Mouse (Mus musculus) neural tube, embryonic 15.5 days (tissue): Measurements from ENCODE around the gene Nexn. TPM values are rescaled to one million over a fixed set of nuclear protein-coding genes. Genes with fewer than 3 reads are reported as not detected.
A peak's percentile ranks its signal among the peaks of the same experiment; 100 is the strongest.
"Not testable (repeated sequence)": the region's sequence is repeated elsewhere in the genome, so short reads cannot be mapped to it uniquely, and the experiment has no call there.

ENCODE experiments used
- ATAC-seq: fragments of 200-750 bp; cut with Nextera tagmentation; 2 replicates; pipeline ENCODE4 v1.8.0; 2017; ENCODE audit warnings: mild to moderate bottlenecking, moderate TSS enrichment, moderate library complexity; ENCODE audit not compliant: low FRiP score
- H3K27ac ChIP-seq: fragments of 300-500 bp; sonication (generic); replicated peaks from 2 replicates; pipeline ENCODE4 v1.5.1; 2015; ENCODE audit warnings: mild to moderate bottlenecking, inconsistent platforms
- H3K27me3 ChIP-seq: fragments of 300-500 bp; sonication (generic); replicated peaks from 2 replicates; pipeline ENCODE4 v1.6.1; 2015; ENCODE audit warnings: inconsistent platforms
- H3K36me3 ChIP-seq: fragments of 300-500 bp; sonication (generic); 2 replicates; pipeline ENCODE4 v1.6.1; 2015; ENCODE audit warnings: inconsistent platforms
- H3K4me1 ChIP-seq: fragments of 300-500 bp; sonication (generic); 2 replicates; pipeline ENCODE4 v1.6.1; 2015; ENCODE audit warnings: inconsistent platforms
- H3K4me2 ChIP-seq: fragments of 300-500 bp; sonication (generic); 2 replicates; pipeline ENCODE4 v1.6.1; 2015; ENCODE audit warnings: inconsistent platforms, mild to moderate bottlenecking, moderate library complexity
- H3K4me3 ChIP-seq: fragments of 300-500 bp; sonication (generic); replicated peaks from 2 replicates; pipeline ENCODE4 v1.5.1; 2015; ENCODE audit warnings: mild to moderate bottlenecking, inconsistent platforms
- H3K9ac ChIP-seq: fragments of 300-500 bp; sonication (generic); replicated peaks from 2 replicates; pipeline ENCODE4 v1.6.1; 2015; ENCODE audit warnings: mild to moderate bottlenecking, inconsistent platforms
- H3K9me3 ChIP-seq: fragments of 300-500 bp; sonication (generic); replicated peaks from 2 replicates; pipeline ENCODE4 v1.6.1; 2016; ENCODE audit warnings: inconsistent platforms
- WGBS: fragments of 180-500 bp; shearing (Covaris S2); methylation state at CpG from one replicate; pipeline ENCODE4 v1.1.7; 2015; ENCODE audit warnings: mixed read lengths; 5-methylcytosine and 5-hydroxymethylcytosine counted together
- polyA plus RNA-seq: library from polyadenylated mRNA; unstranded; fragments of >200 nt; fragmentation: Nextera tagmentation; extraction: Ambion mirVana; gene quantifications from 2 replicates; pipeline ENCODE4 v1.2.1, GENCODE M21; 2015

Gene Nexn
- polyA plus RNA-seq, 1 experiment from 2014 or later = 2.4 TPM

DNA sequence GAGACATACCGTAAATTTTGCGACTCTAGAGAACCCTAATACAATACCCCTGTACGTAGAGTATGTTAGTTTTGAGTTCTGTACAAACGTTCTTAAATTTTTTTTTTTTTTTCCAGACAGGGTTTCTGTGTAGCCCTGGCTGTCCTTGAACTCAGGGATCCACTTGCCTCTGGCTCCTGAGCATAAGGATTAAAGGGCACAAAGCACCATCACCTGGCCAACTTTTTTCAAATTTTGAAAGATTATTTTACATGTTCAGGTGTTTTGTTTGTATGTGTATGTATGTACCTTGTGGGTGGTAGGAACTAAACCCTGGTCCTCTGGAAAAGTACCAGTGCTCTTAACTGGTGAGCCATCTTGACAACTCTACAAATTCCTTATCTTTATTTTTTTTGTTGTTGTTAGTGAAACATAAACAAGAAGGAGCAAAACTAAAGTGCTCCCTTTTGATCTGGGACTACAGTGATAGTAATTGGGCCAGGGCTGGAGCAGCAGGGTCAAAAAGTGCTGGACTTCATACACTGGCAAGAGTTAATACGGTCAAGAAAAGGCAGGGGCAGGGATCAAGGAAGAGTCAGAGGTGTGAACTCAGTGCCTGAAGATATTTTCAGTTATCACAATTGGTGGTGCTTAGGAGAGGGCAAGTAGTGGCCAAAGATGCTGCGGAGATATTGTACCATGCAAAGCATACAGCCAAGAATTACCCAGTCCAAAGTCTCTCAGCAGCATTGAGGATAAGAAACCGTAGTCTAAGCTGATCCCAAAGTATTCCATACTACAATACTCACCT is 57.9 kb downstream of the Nexn start:
- Histone ChIP-seq H3K36me3 (no peaks in the 10 kb centered on the region), H3K9ac (no peak overlapping the region), H3K27me3 (no peaks in the 10 kb centered on the region), H3K27ac (no peak overlapping the region; the same call in 1 of the 2 replicates), H3K9me3 (no peaks in the 10 kb centered on the region), H3K4me1 (peaks cover 25% of the 10 kb centered on the region), H3K4me2 (peak overlapping the region; percentile 70), H3K4me3 (no peak overlapping the region)
- no peak for ATAC-seq
- 91% methylated on average over 7 of the region's 7 CpGs for WGBS

DNA sequence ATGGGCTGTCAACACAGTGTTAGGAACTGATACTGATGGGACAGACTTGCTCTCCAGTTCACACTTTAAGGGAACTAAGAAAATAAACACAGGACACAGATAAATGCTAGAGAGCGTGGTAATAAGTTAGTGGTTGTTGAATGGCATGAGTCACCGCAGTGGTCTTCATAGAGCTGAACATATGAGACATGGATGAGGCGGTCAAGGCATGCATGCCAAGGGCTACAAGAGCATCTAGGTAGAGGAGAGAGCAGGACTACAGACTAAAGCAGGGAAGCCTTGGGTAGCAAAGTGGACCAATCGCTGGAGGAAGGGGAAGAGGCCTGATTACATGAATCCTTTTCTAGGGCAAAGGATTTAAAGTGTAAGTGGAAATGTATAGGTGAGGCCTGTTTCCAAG is 59.0 kb downstream of the Nexn start:
- H3K27me3 ChIP-seq = no peaks in the 10 kb centered on the region
- H3K9me3 ChIP-seq = no peaks in the 10 kb centered on the region
- H3K36me3 ChIP-seq = no peaks in the 10 kb centered on the region
- H3K4me2 ChIP-seq = no peak overlapping the region
- H3K27ac ChIP-seq = no peak overlapping the region
- no peak overlapping the region for H3K9ac ChIP-seq
- peaks cover 14% of the 10 kb centered on the region for H3K4me1 ChIP-seq
- no peak overlapping the region for H3K4me3 ChIP-seq
- no peak for ATAC-seq
- over 99% methylated on average over 4 of the region's 4 CpGs for WGBS

DNA sequence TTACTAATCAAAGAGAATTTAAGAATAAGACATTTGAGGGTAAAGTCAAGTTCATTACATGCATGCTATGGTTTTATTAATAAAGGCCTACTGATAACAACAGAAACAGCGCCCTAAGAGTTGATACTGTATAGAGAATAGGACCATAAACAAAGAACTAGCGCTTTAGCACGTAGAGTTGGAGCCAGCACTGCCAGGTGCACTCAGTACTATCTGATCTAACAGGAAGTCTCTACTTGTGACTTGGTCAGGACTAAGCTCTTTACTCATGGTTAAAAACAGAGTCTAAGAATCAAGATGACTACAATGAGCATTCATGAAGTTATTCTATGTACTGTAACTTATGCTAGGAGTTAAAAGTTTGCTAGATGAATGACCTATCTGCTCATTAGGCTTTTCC is 61.6 kb downstream of the Nexn start:
- Histone ChIP-seq H3K36me3 (no peaks in the 10 kb centered on the region), H3K4me3 (no peak overlapping the region), H3K4me1 (peaks cover 7% of the 10 kb centered on the region; the same call in 1 of the 2 replicates), H3K4me2 (no peak overlapping the region), H3K27ac (no peak overlapping the region), H3K9me3 (no peaks in the 10 kb centered on the region), H3K9ac (no peak overlapping the region), H3K27me3 (no peaks in the 10 kb centered on the region)
- 88% methylated on average over 3 of the region's 3 CpGs for WGBS
- ATAC-seq = no peak

- no peak overlapping the region for H3K4me3 ChIP-seq
- H3K9me3 ChIP-seq = no peaks in the 10 kb centered on the region
- WGBS = 74% methylated on average over 3 of the region's 3 CpGs
- no peak overlapping the region for H3K4me2 ChIP-seq
- H3K36me3 ChIP-seq = no peaks in the 10 kb centered on the region
- no peak for ATAC-seq
- no peaks in the 10 kb centered on the region for H3K27me3 ChIP-seq
- peaks cover 7% of the 10 kb centered on the region; the same call in 1 of the 2 replicates for H3K4me1 ChIP-seq
- no peak overlapping the region for H3K27ac ChIP-seq
- no peak overlapping the region for H3K9ac ChIP-seq
Measured at GRCm38 (mm10) chr3:152203996-152204395, 62.2 kb downstream of the Nexn start.

- Histone ChIP-seq H3K27ac (no peak overlapping the region), H3K27me3 (no peaks in the 10 kb centered on the region), H3K9me3 (no peaks in the 10 kb centered on the region), H3K4me3 (no peak overlapping the region), H3K36me3 (no peaks in the 10 kb centered on the region), H3K4me1 (peaks cover 4% of the 10 kb centered on the region; the same call in 1 of the 2 replicates), H3K4me2 (no peak overlapping the region), H3K9ac (no peak overlapping the region)
- ATAC-seq = no peak
- WGBS = 91% methylated on average over 6 of the region's 6 CpGs
Measured at GRCm38 (mm10) chr3:152203411-152203810, 62.7 kb downstream of the Nexn start.

- H3K4me3 ChIP-seq = no peak overlapping the region
- H3K9ac ChIP-seq = no peak overlapping the region
- H3K4me1 ChIP-seq = 0 out of 2 replicates have a peak, but pooled peaks cover 2% of the 10 kb centered on the region
- no peaks in the 10 kb centered on the region for H3K27me3 ChIP-seq
- H3K36me3 ChIP-seq = no peaks in the 10 kb centered on the region
- no peak overlapping the region for H3K4me2 ChIP-seq
- no peak overlapping the region for H3K27ac ChIP-seq
- ATAC-seq = no peak
- no peaks in the 10 kb centered on the region for H3K9me3 ChIP-seq
Measured at GRCm38 (mm10) chr3:152202942-152203341, 63.2 kb downstream of the Nexn start.

GRCm38 (mm10) chr3:152201651-152202050 is 64.5 kb downstream of the Nexn start:
- Histone ChIP-seq H3K27ac (no peak overlapping the region), H3K4me3 (no peak overlapping the region), H3K9me3 (no peaks in the 10 kb centered on the region), H3K9ac (no peak overlapping the region), H3K4me2 (no peak overlapping the region), H3K4me1 (no peaks in the 10 kb centered on the region), H3K36me3 (no peaks in the 10 kb centered on the region), H3K27me3 (no peaks in the 10 kb centered on the region)
- WGBS = 95% methylated on average over 2 of the region's 2 CpGs
- ATAC-seq = no peak

- H3K27ac ChIP-seq = no peak overlapping the region
- H3K9me3 ChIP-seq = no peaks in the 10 kb centered on the region
- H3K4me1 ChIP-seq = no peaks in the 10 kb centered on the region
- ATAC-seq = no peak
- WGBS = 92% methylated on average over 3 of the region's 3 CpGs
- no peaks in the 10 kb centered on the region for H3K36me3 ChIP-seq
- H3K4me2 ChIP-seq = no peak overlapping the region
- H3K27me3 ChIP-seq = no peaks in the 10 kb centered on the region
- H3K9ac ChIP-seq = no peak overlapping the region
- H3K4me3 ChIP-seq = no peak overlapping the region
Measured at GRCm38 (mm10) chr3:152201181-152201580, 65.0 kb downstream of the Nexn start.

DNA sequence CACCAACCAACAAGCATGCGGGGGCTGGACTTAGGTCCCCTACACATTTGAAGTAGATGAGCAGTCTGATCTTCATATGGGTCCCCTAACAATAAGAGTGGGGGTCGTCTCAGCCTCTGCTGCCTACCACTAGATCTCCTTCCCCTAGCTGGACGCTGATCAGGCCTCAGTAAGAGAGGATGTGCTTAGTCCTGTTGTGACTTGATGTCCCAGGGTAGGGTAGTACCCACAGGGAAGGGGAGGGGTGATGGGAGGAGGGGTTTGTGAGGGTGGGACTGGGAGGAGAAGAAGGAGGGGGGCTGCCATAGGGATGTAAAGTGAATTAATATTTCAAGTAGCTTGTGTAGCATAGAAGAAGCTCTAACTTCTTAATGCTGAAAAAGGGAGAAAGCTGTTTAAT is 67.0 kb downstream of the Nexn start:
- no peak overlapping the region for H3K9ac ChIP-seq
- no peaks in the 10 kb centered on the region for H3K9me3 ChIP-seq
- no peak overlapping the region for H3K4me3 ChIP-seq
- H3K36me3 ChIP-seq = no peaks in the 10 kb centered on the region
- no peak overlapping the region for H3K4me2 ChIP-seq
- no peak overlapping the region for H3K27ac ChIP-seq
- no peaks in the 10 kb centered on the region for H3K27me3 ChIP-seq
- 57% methylated on average over 3 of the region's 3 CpGs for WGBS
- ATAC-seq = no peak
- H3K4me1 ChIP-seq = no peaks in the 10 kb centered on the region

GRCm38 (mm10) chr3:152197246-152197645 is 68.9 kb downstream of the Nexn start:
- not testable (repeated sequence) for H3K4me2 ChIP-seq, H3K9ac ChIP-seq, H3K4me1 ChIP-seq, H3K27ac ChIP-seq, H3K9me3 ChIP-seq, H3K36me3 ChIP-seq, ATAC-seq, H3K27me3 ChIP-seq, H3K4me3 ChIP-seq
- 44% methylated on average over 2 of the region's 2 CpGs for WGBS

GRCm38 (mm10) chr3:152193635-152194097 is 72.5 kb downstream of the Nexn start:
- Histone ChIP-seq H3K9ac (peak overlapping the region; percentile 59), H3K9me3 (no peaks in the 10 kb centered on the region), H3K36me3 (no peaks in the 10 kb centered on the region), H3K27ac (peak overlapping the region; percentile 85), H3K4me3 (peak overlapping the region; percentile 53), H3K27me3 (no peaks in the 10 kb centered on the region), H3K4me2 (peak overlapping the region; percentile 57), H3K4me1 (peaks cover 17% of the 10 kb centered on the region)
- WGBS = under 1% methylated on average over 17 of the region's 17 CpGs
- ATAC-seq = peak; percentile 99

- Histone ChIP-seq H3K4me1 (peaks cover 17% of the 10 kb centered on the region), H3K27me3 (no peaks in the 10 kb centered on the region), H3K4me3 (peak overlapping the region; percentile 53), H3K27ac (peak overlapping the region; percentile 85), H3K4me2 (peak overlapping the region; percentile 57), H3K36me3 (no peaks in the 10 kb centered on the region), H3K9me3 (no peaks in the 10 kb centered on the region), H3K9ac (peak overlapping the region; percentile 59)
- 9% methylated on average over 7 of the region's 7 CpGs for WGBS
- ATAC-seq = no peak
Measured at GRCm38 (mm10) chr3:152193177-152193576, 73.0 kb downstream of the Nexn start.
